Mouse (Mus musculus) hindbrain, embryonic 11.5 days (tissue): ENCODE results near the gene Epha4. TPM values are rescaled to one million over a fixed set of nuclear protein-coding genes. Genes with fewer than 3 reads are reported as not detected.

Experiments used
- ATAC-seq: fragments of 200-750 bp; cut with Nextera tagmentation; 2 replicates; pipeline ENCODE4 v1.8.0; 2017; ENCODE audit warnings: mild to moderate bottlenecking, moderate TSS enrichment, moderate library complexity; ENCODE audit not compliant: low FRiP score
- DNase-seq: peaks from one replicate; pipeline ENCODE4 v3.0.0-alpha.2; 2015; ENCODE audit warnings: low spot score
- H3K27ac ChIP-seq: fragments of 300-500 bp; sonication (generic); 2 replicates; pipeline ENCODE4 v1.5.1; 2014; ENCODE audit warnings: mild to moderate bottlenecking, low read depth, low read length
- H3K27me3 ChIP-seq: fragments of 300-500 bp; sonication (generic); 2 replicates; pipeline ENCODE4 v1.6.1; 2014; ENCODE audit warnings: mild to moderate bottlenecking, low read length, moderate library complexity, mixed read lengths; ENCODE audit not compliant: control insufficient read depth, insufficient read depth
- H3K36me3 ChIP-seq: fragments of 300-500 bp; sonication (generic); 2 replicates; pipeline ENCODE4 v1.6.1; 2014; ENCODE audit warnings: mild to moderate bottlenecking, low read length, moderate library complexity, mixed read lengths; ENCODE audit not compliant: control insufficient read depth, insufficient read depth
- H3K4me1 ChIP-seq: fragments of 300-500 bp; sonication (generic); replicated peaks from 2 replicates; pipeline ENCODE4 v1.6.1; 2014; ENCODE audit warnings: low read length, mixed read lengths; ENCODE audit not compliant: control insufficient read depth, insufficient read depth
- H3K4me2 ChIP-seq: fragments of 300-500 bp; sonication (generic); replicated peaks from 2 replicates; pipeline ENCODE4 v1.6.1; 2014; ENCODE audit warnings: mild to moderate bottlenecking, low read depth, low read length
- H3K4me3 ChIP-seq: fragments of 300-500 bp; sonication (generic); 2 replicates; pipeline ENCODE4 v1.5.1; 2014; ENCODE audit warnings: low read depth, low read length
- H3K9ac ChIP-seq: fragments of 300-500 bp; sonication (generic); 2 replicates; pipeline ENCODE4 v1.6.1; 2014; ENCODE audit warnings: low read depth, low read length
- H3K9me3 ChIP-seq: fragments of 300-500 bp; sonication (generic); 2 replicates; pipeline ENCODE4 v1.6.1; 2016; ENCODE audit warnings: low read length; ENCODE audit not compliant: control insufficient read depth
- WGBS: fragments of 180-500 bp; shearing (Covaris S2); extraction: QIAGEN DNeasy Blood & Tissue Kit; methylation state at CpG from one replicate; pipeline ENCODE4 v1.1.7; 2014; 5-methylcytosine and 5-hydroxymethylcytosine counted together
- polyA plus RNA-seq: library from polyadenylated mRNA; unstranded; fragments of >200 nt; fragmentation: Nextera tagmentation; extraction: Ambion mirVana; gene quantifications from 2 replicates; pipeline ENCODE4 v1.2.1, GENCODE M21; 2014

Epha4 gene
- polyA plus RNA-seq, 1 experiment from 2014 or later, result 25.9 TPM

GRCm38 (mm10) chr1:77374054-77374453 lies 140.8 kb downstream of the Epha4 start:
- H3K4me1 ChIP-seq, result no peaks in the 10 kb centered on the region
- H3K27ac ChIP-seq, result no peak overlapping the region
- no peak overlapping the region for H3K4me2 ChIP-seq
- no peaks in the 10 kb centered on the region for H3K9me3 ChIP-seq
- H3K9ac ChIP-seq, result no peak overlapping the region
- 64% methylated on average over 5 of the region's 5 CpGs for WGBS
- H3K27me3 ChIP-seq, result no peaks in the 10 kb centered on the region
- no peak for DNase-seq
- H3K4me3 ChIP-seq, result no peak overlapping the region
- ATAC-seq, result no peak
- H3K36me3 ChIP-seq, result no peaks in the 10 kb centered on the region

GRCm38 (mm10) chr1:77370921-77371320 lies 144.0 kb downstream of the Epha4 start:
- 92% methylated on average over 7 of the region's 7 CpGs for WGBS
- Histone ChIP-seq H3K27ac (no peak overlapping the region), H3K27me3 (no peaks in the 10 kb centered on the region), H3K36me3 (no peaks in the 10 kb centered on the region), H3K9ac (no peak overlapping the region), H3K4me1 (no peaks in the 10 kb centered on the region), H3K4me3 (no peak overlapping the region), H3K9me3 (no peaks in the 10 kb centered on the region), H3K4me2 (no peak overlapping the region)
- DNase-seq (no peak), ATAC-seq (no peak)

GRCm38 (mm10) chr1:77369255-77369837 lies 145.5 kb downstream of the Epha4 start:
- H3K27ac ChIP-seq, result no peak overlapping the region
- no peak overlapping the region for H3K9ac ChIP-seq
- no peaks in the 10 kb centered on the region for H3K36me3 ChIP-seq
- WGBS, result 88% methylated on average over 18 of the region's 18 CpGs
- no peaks in the 10 kb centered on the region for H3K9me3 ChIP-seq
- no peak overlapping the region for H3K4me2 ChIP-seq
- H3K4me3 ChIP-seq, result no peak overlapping the region
- no peaks in the 10 kb centered on the region for H3K27me3 ChIP-seq
- ATAC-seq (no peak), DNase-seq (no peak)
- H3K4me1 ChIP-seq, result no peaks in the 10 kb centered on the region

GRCm38 (mm10) chr1:77365850-77366249 lies 149.0 kb downstream of the Epha4 start:
- no peak overlapping the region for H3K9ac ChIP-seq
- DNase-seq, result no peak
- ATAC-seq, result no peak
- H3K9me3 ChIP-seq, result no peaks in the 10 kb centered on the region
- no peaks in the 10 kb centered on the region for H3K4me1 ChIP-seq
- no peak overlapping the region for H3K4me3 ChIP-seq
- WGBS, result 76% methylated on average over 3 of the region's 3 CpGs
- H3K4me2 ChIP-seq, result no peak overlapping the region
- H3K27ac ChIP-seq, result no peak overlapping the region
- H3K27me3 ChIP-seq, result no peaks in the 10 kb centered on the region
- H3K36me3 ChIP-seq, result no peaks in the 10 kb centered on the region

GRCm38 (mm10) chr1:77364596-77364995 lies 150.3 kb downstream of the Epha4 start:
- Histone ChIP-seq H3K27me3 (no peaks in the 10 kb centered on the region), H3K4me1 (no peaks in the 10 kb centered on the region), H3K9me3 (no peaks in the 10 kb centered on the region), H3K27ac (no peak overlapping the region), H3K4me2 (no peak overlapping the region), H3K9ac (no peak overlapping the region), H3K4me3 (no peak overlapping the region), H3K36me3 (no peaks in the 10 kb centered on the region)
- ATAC-seq, result no peak
- WGBS, result 69% methylated on average over 3 of the region's 3 CpGs
- no peak for DNase-seq

GRCm38 (mm10) chr1:77363848-77364247 lies 151.0 kb downstream of the Epha4 start:
- Histone ChIP-seq H3K4me3 (no peak overlapping the region), H3K4me1 (no peaks in the 10 kb centered on the region), H3K4me2 (no peak overlapping the region), H3K27me3 (no peaks in the 10 kb centered on the region), H3K36me3 (no peaks in the 10 kb centered on the region), H3K27ac (no peak overlapping the region), H3K9ac (no peak overlapping the region), H3K9me3 (no peaks in the 10 kb centered on the region)
- ATAC-seq (no peak), DNase-seq (no peak)
- 97% methylated on average over 1 of the region's 1 CpGs for WGBS

GRCm38 (mm10) chr1:77346459-77346858 lies 168.4 kb downstream of the Epha4 start:
- Histone ChIP-seq H3K27me3 (no peaks in the 10 kb centered on the region), H3K27ac (no peak overlapping the region), H3K36me3 (no peaks in the 10 kb centered on the region), H3K4me2 (no peak overlapping the region), H3K9ac (no peak overlapping the region), H3K4me3 (no peak overlapping the region), H3K9me3 (no peaks in the 10 kb centered on the region), H3K4me1 (no peaks in the 10 kb centered on the region)
- 87% methylated on average over 4 of the region's 4 CpGs for WGBS
- ATAC-seq, result no peak
- no peak for DNase-seq

GRCm38 (mm10) chr1:77343792-77344191 lies 171.1 kb downstream of the Epha4 start:
- ATAC-seq, result no peak
- no peak overlapping the region for H3K27ac ChIP-seq

GRCm38 (mm10) chr1:77339701-77340100 lies 175.2 kb downstream of the Epha4 start:
- DNase-seq, result no peak
- Histone ChIP-seq H3K9me3 (no peaks in the 10 kb centered on the region), H3K4me3 (no peak overlapping the region), H3K27me3 (no peaks in the 10 kb centered on the region), H3K4me2 (no peak overlapping the region), H3K4me1 (no peaks in the 10 kb centered on the region), H3K27ac (no peak overlapping the region), H3K9ac (no peak overlapping the region), H3K36me3 (no peaks in the 10 kb centered on the region)
- WGBS, result 79% methylated on average over 5 of the region's 5 CpGs
- ATAC-seq, result no peak

More at GRCm38 (mm10) chr1:77343792-77344191, 171.1 kb downstream of the Epha4 start:
- WGBS, result 96% methylated on average over 4 of the region's 4 CpGs
- H3K4me1 ChIP-seq, result no peaks in the 10 kb centered on the region
- H3K9ac ChIP-seq, result no peak overlapping the region
- H3K4me2 ChIP-seq, result no peak overlapping the region
- H3K27me3 ChIP-seq, result no peaks in the 10 kb centered on the region
- no peaks in the 10 kb centered on the region for H3K9me3 ChIP-seq
- DNase-seq, result no peak
- no peak overlapping the region for H3K4me3 ChIP-seq
- H3K36me3 ChIP-seq, result no peaks in the 10 kb centered on the region
